Mouse (Mus musculus) CD8-positive naive resting alpha-beta T cell, adult 2 months (primary cell): Measurements from ENCODE around the gene Olfr311.
"Not testable (repeated sequence)": the region's sequence is repeated elsewhere in the genome, so short reads cannot be mapped to it uniquely, and the experiment has no call there.

Source experiments
- DNase-seq, 2 experiments: peaks; one replicate each; pipeline ENCODE4 v3.0.0; 2022; ENCODE audit warnings: low read depth in 2 of 2, low spot score in 2 of 2

The Olfr311 gene

GRCm38 (mm10) chr11:58838951-58839350, at the start of gene Olfr311:
Olfr311 (plus strand) TSS chr11:58839251.
- not testable (repeated sequence) for DNase-seq

GRCm38 (mm10) chr11:58789532-58789931, 49.5 kb upstream of the Olfr311 start:
- no peak for DNase-seq

- DNase-seq: no peak
Observed at GRCm38 (mm10) chr11:58790053-58790452, 49.0 kb upstream of the Olfr311 start.

- no peak for DNase-seq
Observed at GRCm38 (mm10) chr11:58790646-58791045, 48.4 kb upstream of the Olfr311 start.

GRCm38 (mm10) chr11:58795856-58796255, 43.2 kb upstream of the Olfr311 start:
- DNase-seq: no peak

GRCm38 (mm10) chr11:58796850-58797249, 42.2 kb upstream of the Olfr311 start:
- no peak for DNase-seq

- no peak for DNase-seq
Observed at GRCm38 (mm10) chr11:58799747-58800146, 39.3 kb upstream of the Olfr311 start.

GRCm38 (mm10) chr11:58801558-58802228, 37.4 kb upstream of the Olfr311 start, which contains the start of gene Fam183b:
Fam183b (minus strand) TSS chr11:58801960.
- no peak for DNase-seq

- DNase-seq: no peak
Observed at GRCm38 (mm10) chr11:58803871-58804270, 35.2 kb upstream of the Olfr311 start.

GRCm38 (mm10) chr11:58804393-58804792, 34.7 kb upstream of the Olfr311 start:
- no peak for DNase-seq

- no peak for DNase-seq
Observed at GRCm38 (mm10) chr11:58812001-58812400, 27.1 kb upstream of the Olfr311 start.

GRCm38 (mm10) chr11:58814700-58815099, 24.4 kb upstream of the Olfr311 start, which contains the start of gene Olfr313:
Olfr313 (plus strand) TSS chr11:58815000.
- DNase-seq: not testable (repeated sequence)

- DNase-seq: no peak
Observed at GRCm38 (mm10) chr11:58815676-58816075, 23.4 kb upstream of the Olfr311 start.

GRCm38 (mm10) chr11:58828937-58829336, 10.1 kb upstream of the Olfr311 start, which contains the start of gene Olfr312:
Olfr312 (plus strand) TSS chr11:58829237.
- not testable (repeated sequence) for DNase-seq

GRCm38 (mm10) chr11:58829764-58830163, 9.3 kb upstream of the Olfr311 start:
- DNase-seq: peak in 1 of 2 experiments; percentile 11

GRCm38 (mm10) chr11:58832541-58832940, 6.5 kb upstream of the Olfr311 start:
- peak in 1 of 2 experiments; percentile 0 for DNase-seq

- DNase-seq: peak; percentile 88 to 93
Observed at GRCm38 (mm10) chr11:58846919-58847461, 7.9 kb downstream of the Olfr311 start, which contains the start of gene Gm12258. Gm12258 (plus strand) TSS chr11:58847158.

GRCm38 (mm10) chr11:58847636-58848035, 8.6 kb downstream of the Olfr311 start:
- no peak for DNase-seq

- DNase-seq: no peak
Observed at GRCm38 (mm10) chr11:58849731-58850130, 10.7 kb downstream of the Olfr311 start.

GRCm38 (mm10) chr11:58860744-58861143, 21.7 kb downstream of the Olfr311 start:
- no peak for DNase-seq

- DNase-seq: peak; percentile 76 to 78
Observed at GRCm38 (mm10) chr11:58867039-58867953, 28.2 kb downstream of the Olfr311 start, which contains the start of gene 2810021J22Rik. 2810021J22Rik (plus strand) TSS chr11:58867216.
